Mouse (Mus musculus) urinary bladder, postnatal 4 days (tissue): ENCODE results near the gene Apobec3.
"Not testable (repeated sequence)": the region's sequence is repeated elsewhere in the genome, so short reads cannot be mapped to it uniquely, and the experiment has no call there.

Source experiments
- DNase-seq, 2 experiments: peaks; one replicate each; pipeline ENCODE4 v3.0.0; 2021 to 2022; ENCODE audit warnings: low spot score in 2 of 2

The Apobec3 gene

GRCm38 (mm10) chr15:79895221-79896079, 4.0 kb downstream of the Apobec3 start:
- DNase-seq = not testable (repeated sequence)

- DNase-seq = no peak
Observed at GRCm38 (mm10) chr15:79896080-79896725, 4.7 kb downstream of the Apobec3 start.

- no peak for DNase-seq
Observed at GRCm38 (mm10) chr15:79898988-79899387, 7.5 kb downstream of the Apobec3 start.

GRCm38 (mm10) chr15:79899828-79900510, 8.5 kb downstream of the Apobec3 start:
- DNase-seq = no peak

GRCm38 (mm10) chr15:79900751-79901150, 9.3 kb downstream of the Apobec3 start:
- DNase-seq = no peak

GRCm38 (mm10) chr15:79901399-79901798, 9.9 kb downstream of the Apobec3 start:
- DNase-seq = no peak

- not testable (repeated sequence) for DNase-seq
Observed at GRCm38 (mm10) chr15:79903081-79903480, 11.6 kb downstream of the Apobec3 start.

GRCm38 (mm10) chr15:79903963-79904362, 12.5 kb downstream of the Apobec3 start:
- no peak for DNase-seq

GRCm38 (mm10) chr15:79904678-79905077, 13.2 kb downstream of the Apobec3 start:
- DNase-seq = not testable (repeated sequence)

GRCm38 (mm10) chr15:79905211-79905610, 13.8 kb downstream of the Apobec3 start:
- no peak for DNase-seq

GRCm38 (mm10) chr15:79906855-79907254, 15.4 kb downstream of the Apobec3 start:
- no peak for DNase-seq

- DNase-seq = not testable (repeated sequence)
Observed at GRCm38 (mm10) chr15:79909006-79909405, 17.5 kb downstream of the Apobec3 start.

- DNase-seq = not testable (repeated sequence)
Observed at GRCm38 (mm10) chr15:79910812-79911211, 19.4 kb downstream of the Apobec3 start.

GRCm38 (mm10) chr15:79911339-79911738, 19.9 kb downstream of the Apobec3 start:
- no peak for DNase-seq

GRCm38 (mm10) chr15:79913761-79914346, 22.4 kb downstream of the Apobec3 start:
- DNase-seq = no peak

GRCm38 (mm10) chr15:79914357-79914756, 22.9 kb downstream of the Apobec3 start:
- DNase-seq = no peak

- DNase-seq = no peak
Observed at GRCm38 (mm10) chr15:79916150-79916549, 24.7 kb downstream of the Apobec3 start.

GRCm38 (mm10) chr15:79917111-79917720, 25.8 kb downstream of the Apobec3 start:
- DNase-seq = no peak

- no peak for DNase-seq
Observed at GRCm38 (mm10) chr15:79918485-79918884, 27.0 kb downstream of the Apobec3 start.

GRCm38 (mm10) chr15:79919787-79920186, 28.3 kb downstream of the Apobec3 start:
- no peak for DNase-seq

- no peak for DNase-seq
Observed at GRCm38 (mm10) chr15:79926856-79927416, 35.5 kb downstream of the Apobec3 start.
